Mouse (Mus musculus) heart, adult 18-20 months (tissue): ENCODE data around the gene Rps19. TPM values are rescaled to one million over a fixed set of nuclear protein-coding genes. Genes with fewer than 3 reads are reported as not detected.

Experiments
- DNase-seq, 2 experiments: peaks; one replicate each; pipeline ENCODE4 v3.0.0; 2021 to 2022; ENCODE audit warnings: mixed read lengths in 1 of 2
- total RNA-seq, 2 experiments: library from RNA; stranded (reverse); gene quantifications; 2 replicates each; pipeline ENCODE4 v1.2.3; 2021

Rps19 gene
- total RNA-seq, 2 experiments from 2014 or later = 548 to 623 TPM

GRCm38 (mm10) chr7:24902630-24903443 lies 18.7 kb downstream of the Rps19 start, which contains the start of gene Arhgef1:
Gene Arhgef1 (plus strand): TSS chr7:24902912.
- DNase-seq = peak; percentile 75 to 84

- no peak for DNase-seq
These were observed 19.3 kb downstream of the Rps19 start for GRCm38 (mm10) chr7:24903444-24903825.

- DNase-seq = peak; percentile 97 to 99
These were observed 19.9 kb downstream of the Rps19 start for GRCm38 (mm10) chr7:24904070-24904483.

- peak; percentile 59 to 71 for DNase-seq
These were observed 20.8 kb downstream of the Rps19 start for GRCm38 (mm10) chr7:24904936-24905335.

GRCm38 (mm10) chr7:24906551-24906950 lies 22.4 kb downstream of the Rps19 start:
- DNase-seq = no peak

- peak in 1 of 2 experiments; percentile 21 for DNase-seq
These were observed 23.1 kb downstream of the Rps19 start for GRCm38 (mm10) chr7:24907211-24907748.

- peak in 1 of 2 experiments; percentile 21 for DNase-seq
These were observed 28.3 kb downstream of the Rps19 start for GRCm38 (mm10) chr7:24912480-24912879.

GRCm38 (mm10) chr7:24918763-24919323 lies 34.7 kb downstream of the Rps19 start:
- DNase-seq = no peak

GRCm38 (mm10) chr7:24919728-24920127 lies 35.6 kb downstream of the Rps19 start:
- DNase-seq = peak; percentile 73 to 87

GRCm38 (mm10) chr7:24930475-24930874 lies 46.3 kb downstream of the Rps19 start:
- DNase-seq = no peak

- DNase-seq = no peak
These were observed 47.5 kb downstream of the Rps19 start for GRCm38 (mm10) chr7:24931651-24932050.

Other genes with a start within 250 kb of the Rps19 start
- gene Lypd3, start 247.8 kb upstream of the Rps19 start, total RNA-seq = not detected
- gene Tex101, start 207.7 kb upstream of the Rps19 start, total RNA-seq = not detected
- gene BC049730, start 175.1 kb upstream of the Rps19 start, total RNA-seq = not detected
- gene Gm4763, start 157.5 kb upstream of the Rps19 start, total RNA-seq = not detected
- 1 to 10 TPM in 1 of 2 experiments, under 1 TPM in 1; 0.17 to 1.8 TPM for gene Cd177, start 124.1 kb upstream of the Rps19 start, total RNA-seq
- gene Ceacam10, start 107.2 kb upstream of the Rps19 start, total RNA-seq = not detected
- not detected for gene Gm9844, start 22.2 kb upstream of the Rps19 start, total RNA-seq
- gene Lypd4, start 14.4 kb upstream of the Rps19 start, total RNA-seq = not detected
- gene Dmrtc2, start 14.3 kb upstream of the Rps19 start, total RNA-seq = not detected
- gene Cd79a, start 13.0 kb downstream of the Rps19 start, total RNA-seq = 10 to 100 TPM in 1 of 2 experiments, 1 to 10 TPM in 1; 1.3 to 12.7 TPM
- 10 to 100 TPM; 31.5 to 47.6 TPM for gene Arhgef1, start 18.5 kb downstream of the Rps19 start, total RNA-seq
- gene Gm4881, start 60.1 kb downstream of the Rps19 start, total RNA-seq = not detected
- 100 to 1,000 TPM; 337 to 347 TPM for gene Rabac1, start 88.4 kb downstream of the Rps19 start, total RNA-seq
- gene Atp1a3, start 121.6 kb downstream of the Rps19 start, total RNA-seq = 1 to 10 TPM in 1 of 2 experiments, under 1 TPM in 1; 0.77 to 1.4 TPM
- 1 to 10 TPM; 3.9 to 4.4 TPM for gene Grik5, start 188.0 kb downstream of the Rps19 start, total RNA-seq
- 1 to 10 TPM; 8.3 to 9.9 TPM for gene Zfp574, start 188.2 kb downstream of the Rps19 start, total RNA-seq